ENCODE assay signal across 18 mouse cellular contexts in genomic region chr2:12970049-12970724, GRCm38 (mm10). TPM values are rescaled to one million over a fixed set of nuclear protein-coding genes. Genes with fewer than 3 reads are reported as not detected.
DNase-seq lines count a peak whose midpoint lies in the region; ATAC-seq and TF ChIP-seq lines count a peak whose summit lies in the region.
"Had no signal": no experiment of that assay in that cellular context is flagged by ENCODE, and none has a peak within 500 bp of the region (broad histone marks: within the 10 kb centered on the region; RNA-seq: fewer than 3 reads in every experiment).

No protein-coding gene starts in this region.

- no peak overlapping the region for H3K27ac ChIP-seq in cerebellum, adult 2 months (ENCODE audit: insufficient read depth, low read length)
- peak overlapping the region; percentile 49; the same call in 1 of the 2 replicates for H3K27ac ChIP-seq in liver, adult 2 months (replicated peaks; ENCODE audit: insufficient read depth, low read depth, low read length)
- no peak overlapping the region for H3K27ac ChIP-seq in forebrain, embryonic 14.5 days (ENCODE audit: low read depth, low read length)
- no peak overlapping the region for H3K27ac ChIP-seq in limb, embryonic 12.5 days
- H3K27ac ChIP-seq: embryonic facial prominence, embryonic 13.5 days; heart, adult 2 months; liver, embryonic 14.5 days had no signal

- peak; percentile 6 to 10 for DNase-seq in cerebellum, postnatal 10 days
- DNase-seq in cerebellum, adult 2 months, result no peak
- DNase-seq in liver, adult 2 months (ENCODE audit: extremely low read depth, low read depth, low spot score), result peak; percentile 75
- no peak for DNase-seq in liver
- peak; percentile 92 for DNase-seq in forebrain, embryonic 14.5 days (ENCODE audit: low spot score)
- no peak for DNase-seq in T-cell, adult 2 months (ENCODE audit: low spot score)
- DNase-seq in adrenal gland, postnatal 36 days, result no peak
- DNase-seq: cerebellum, adult 9-10 months; heart, adult 2 months; heart, postnatal 10 days; lung, postnatal 10 days; midbrain, embryonic 14.5 days; thymus, postnatal 4 days had no signal

- TF ChIP-seq CTCF in cerebellum, adult 2 months (IDR thresholded peaks at IDR 0.05; ENCODE audit: borderline replicate concordance, insufficient read depth, low read depth, low read length), result no peak
- no peak for TF ChIP-seq CTCF in liver, adult 2 months (IDR thresholded peaks at IDR 0.05; ENCODE audit: low read depth, low read length)

- no peaks in the 10 kb centered on the region for H3K9me3 ChIP-seq in forebrain, embryonic 14.5 days (replicated peaks; ENCODE audit: control insufficient read depth, low read length)
- H3K9me3 ChIP-seq in limb, embryonic 12.5 days, result no peaks in the 10 kb centered on the region
- H3K9me3 ChIP-seq: embryonic facial prominence, embryonic 13.5 days had no signal

- H3K27me3 ChIP-seq in cerebellum, adult 2 months (ENCODE audit: control insufficient read depth, insufficient read depth, low read length), result no peaks in the 10 kb centered on the region
- no peaks in the 10 kb centered on the region for H3K27me3 ChIP-seq in liver, adult 2 months (ENCODE audit: control insufficient read depth, insufficient read depth, low read length)
- peaks cover 17% of the 10 kb centered on the region; the same call in 1 of the 2 replicates for H3K27me3 ChIP-seq in forebrain, embryonic 14.5 days (replicated peaks; ENCODE audit: control insufficient read depth, insufficient read depth, low read length)
- no peaks in the 10 kb centered on the region for H3K27me3 ChIP-seq in limb, embryonic 12.5 days
- H3K27me3 ChIP-seq: CH12.LX; embryonic facial prominence, embryonic 13.5 days had no signal

- peaks cover 10% of the 10 kb centered on the region; the same call in 1 of the 2 replicates for H3K36me3 ChIP-seq in liver, adult 2 months (ENCODE audit: control insufficient read depth, insufficient read depth, low read length)
- H3K36me3 ChIP-seq in forebrain, embryonic 14.5 days (ENCODE audit: control insufficient read depth, insufficient read depth, low read length), result no peaks in the 10 kb centered on the region
- no peaks in the 10 kb centered on the region for H3K36me3 ChIP-seq in limb, embryonic 12.5 days
- H3K36me3 ChIP-seq: embryonic facial prominence, embryonic 13.5 days had no signal

- H3K4me1 ChIP-seq in cerebellum, adult 2 months (ENCODE audit: control insufficient read depth, insufficient read depth, low read length), result no peaks in the 10 kb centered on the region
- H3K4me1 ChIP-seq in liver, adult 2 months (ENCODE audit: control insufficient read depth, insufficient read depth, low read length), result peaks cover 13% of the 10 kb centered on the region
- peaks cover 4% of the 10 kb centered on the region for H3K4me1 ChIP-seq in forebrain, embryonic 14.5 days (ENCODE audit: control insufficient read depth, insufficient read depth, low read length)
- H3K4me1 ChIP-seq in limb, embryonic 12.5 days (replicated peaks), result no peaks in the 10 kb centered on the region
- H3K4me1 ChIP-seq: embryonic facial prominence, embryonic 13.5 days had no signal

- no peak overlapping the region for H3K4me3 ChIP-seq in cerebellum, adult 2 months (replicated peaks; ENCODE audit: insufficient read depth, low read depth, low read length)
- H3K4me3 ChIP-seq in liver, adult 2 months (ENCODE audit: insufficient read depth, low read depth, low read length), result no peak overlapping the region
- H3K4me3 ChIP-seq in forebrain, embryonic 14.5 days (ENCODE audit: low read depth, low read length), result no peak overlapping the region
- H3K4me3 ChIP-seq in limb, embryonic 12.5 days (replicated peaks), result no peak overlapping the region
- H3K4me3 ChIP-seq: embryonic facial prominence, embryonic 13.5 days; heart, adult 2 months had no signal

- H3K4me2 ChIP-seq in forebrain, embryonic 14.5 days (ENCODE audit: low read length), result no peak overlapping the region
- no peak overlapping the region for H3K4me2 ChIP-seq in limb, embryonic 12.5 days
- H3K4me2 ChIP-seq: embryonic facial prominence, embryonic 13.5 days had no signal

- TF ChIP-seq POLR2A in cerebellum, adult 2 months (IDR thresholded peaks at IDR 0.05; ENCODE audit: borderline replicate concordance, insufficient read depth, low read length), result no peak
- TF ChIP-seq POLR2A in liver, adult 2 months (IDR thresholded peaks at IDR 0.05; ENCODE audit: extremely low read depth, insufficient read depth, low read length), result no peak

- ATAC-seq in forebrain, embryonic 14.5 days, result peak; percentile 94
- ATAC-seq in limb, embryonic 12.5 days (ENCODE audit: insufficient number of reproducible peaks, insufficient read depth, low FRiP score, low TSS enrichment, low read depth), result peak; percentile 71; the same call in 1 of the 2 replicates
- ATAC-seq: intestine, embryonic 16.5 days had no signal

- H3K9ac ChIP-seq in liver, adult 2 months (ENCODE audit: low read depth, low read length), result no peak overlapping the region
- H3K9ac ChIP-seq in forebrain, embryonic 14.5 days (ENCODE audit: low read length), result no peak overlapping the region
- H3K9ac ChIP-seq in limb, embryonic 12.5 days (replicated peaks), result no peak overlapping the region
- H3K9ac ChIP-seq: embryonic facial prominence, embryonic 13.5 days; liver, embryonic 14.5 days had no signal

- peaks cover 2% of the 10 kb centered on the region; the same call in 1 of the 2 replicates for H3K79me2 ChIP-seq in liver, adult 2 months (ENCODE audit: control insufficient read depth, insufficient read depth, low read length)

- 39% methylated on average over 12 of the region's 12 CpGs for WGBS in cerebellum, adult 2 months
- WGBS in liver, adult 2 months, result 53% methylated on average over 12 of the region's 12 CpGs
- 6% methylated on average over 12 of the region's 12 CpGs for WGBS in forebrain, embryonic 14.5 days
- WGBS in limb, embryonic 12.5 days, result 40% methylated on average over 12 of the region's 12 CpGs

RNA-seq across cellular contexts. Expression of gene C1ql3, which starts 41.4 kb away (rescaled TPM):
- polyA plus RNA-seq in cerebellum, adult 2 months (2012; rRNA removed), result 12.5 and 13.8 TPM in 2 replicates
- 0.09 TPM in 1 of 2 replicates, not detected in the other for total RNA-seq in liver, adult 2 months (2014; rRNA removed)
- 0.05 TPM in 1 of 2 replicates, not detected in the other for polyA plus RNA-seq in liver, adult 2 months (2012; rRNA removed)
- 1.7 and 1.9 TPM in 2 replicates for polyA plus RNA-seq in forebrain, embryonic 14.5 days (2014; fragmentation: Nextera tagmentation; extraction: Ambion mirVana)
- 1.2 and 1.4 TPM in 2 replicates for polyA plus RNA-seq in limb, embryonic 12.5 days (2016; fragmentation: Nextera tagmentation; extraction: Ambion mirVana)
- not detected for total RNA-seq in adrenal gland, postnatal 36 days (2021)
- total RNA-seq: heart, adult 2 months had no signal
- polyA plus RNA-seq: heart, adult 2 months had no signal

RNA-seq across cellular contexts. Expression of gene Pter, which starts 46.3 kb away (rescaled TPM):
- 2.9 and 3.4 TPM in 2 replicates for polyA plus RNA-seq in cerebellum, adult 2 months (2012; rRNA removed)
- total RNA-seq in liver, adult 2 months (2014; rRNA removed), result 111 and 115 TPM in 2 replicates
- polyA plus RNA-seq in liver, adult 2 months (2012; rRNA removed), result 49.9 and 64.0 TPM in 2 replicates
- 5.5 and 5.7 TPM in 2 replicates for polyA plus RNA-seq in forebrain, embryonic 14.5 days (2014; fragmentation: Nextera tagmentation; extraction: Ambion mirVana)
- polyA plus RNA-seq in limb, embryonic 12.5 days (2016; fragmentation: Nextera tagmentation; extraction: Ambion mirVana), result 14.7 and 16.1 TPM in 2 replicates
- total RNA-seq in adrenal gland, postnatal 36 days (2021), result 10 to 100 TPM in 1 of 2 experiments, 1 to 10 TPM in 1; 7.6 to 18.3 TPM

Comparison
In these comparisons a context has a peak if more than half of its experiments do, and no peak if none do; other contexts are left out.
1. DNase-seq: peak in cerebellum, postnatal 10 days (2 of 2), liver, adult 2 months (single experiment) and forebrain, embryonic 14.5 days (single experiment); none in cerebellum, adult 2 months (0 of 2), liver (single experiment), T-cell, adult 2 months (single experiment) and adrenal gland, postnatal 36 days (0 of 2).